Mouse (Mus musculus): ENCODE data around the gene Ammecr1. TPM values are rescaled to one million over a fixed set of nuclear protein-coding genes. Genes with fewer than 3 reads are reported as not detected.

Ammecr1 gene
- polyA plus RNA-seq, 1 experiment from 2014 or later: 4.8 TPM

DNA sequence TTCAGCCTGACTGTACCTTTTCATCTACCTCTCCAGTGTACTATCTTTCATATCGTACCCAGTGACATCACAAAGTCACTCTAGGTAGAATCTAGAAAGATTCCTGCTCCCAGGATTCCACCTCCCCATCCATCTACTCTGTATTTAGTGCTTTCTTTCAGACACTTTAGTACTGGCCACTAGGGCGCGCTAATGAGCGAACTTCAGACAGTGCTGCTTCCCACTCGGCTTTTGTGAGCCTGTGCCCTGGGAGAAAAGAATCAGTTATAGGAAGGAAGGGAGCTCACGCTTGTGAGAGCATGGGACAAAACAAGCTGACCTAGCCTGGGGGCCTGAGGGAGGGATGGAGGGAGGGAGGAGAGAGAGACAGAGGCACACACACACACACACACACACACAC is 153.4 kb downstream of the Ammecr1 start:
- no peaks in the 10 kb centered on the region for H3K9me3 ChIP-seq (ENCODE audit: low read length)
- DNase-seq (ENCODE audit: low spot score) (peak; percentile 25), ATAC-seq (no peak; the same call in 1 of the 2 replicates)
- no peak overlapping the region for H3K4me3 ChIP-seq (ENCODE audit: low read depth, low read length)
- no peak for TF ChIP-seq EP300 (IDR thresholded peaks at IDR 0.05)
- TF ChIP-seq CTCF (IDR thresholded peaks at IDR 0.05): peak; percentile 66
- no peak overlapping the region for H3K4me2 ChIP-seq (replicated peaks; ENCODE audit: low read depth, low read length)
- no peaks in the 10 kb centered on the region for H3K27me3 ChIP-seq (replicated peaks; ENCODE audit: insufficient read depth, low read length)
- no peak overlapping the region for H3K9ac ChIP-seq (replicated peaks; ENCODE audit: low read depth)
- 23% methylated on average over 6 of the region's 6 CpGs for WGBS
- H3K27ac ChIP-seq (ENCODE audit: low read length): no peak overlapping the region
- no peaks in the 10 kb centered on the region for H3K4me1 ChIP-seq (ENCODE audit: insufficient read depth, low read depth, low read length)
- no peaks in the 10 kb centered on the region for H3K36me3 ChIP-seq (ENCODE audit: insufficient read depth, low read length)

DNA sequence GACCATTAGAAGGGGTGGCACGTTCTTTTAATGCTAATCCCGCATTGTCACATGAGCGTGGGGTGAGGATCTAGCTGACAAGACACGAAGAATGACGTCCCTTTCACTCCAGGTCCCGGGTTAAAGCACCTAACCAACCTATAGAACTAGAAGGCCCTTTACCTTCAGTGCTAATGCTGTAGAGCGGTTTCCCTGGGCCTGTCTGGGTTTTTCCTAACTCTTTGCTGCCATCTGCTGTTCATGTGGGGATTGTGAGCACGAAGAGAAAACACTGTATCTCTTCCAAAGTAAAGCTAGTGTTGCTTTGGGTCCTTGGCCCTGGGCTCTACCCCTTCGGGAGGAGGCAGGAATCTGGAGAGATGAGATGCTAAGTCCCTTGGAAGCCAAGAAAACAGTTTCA is 158.1 kb downstream of the Ammecr1 start:
- H3K4me1 ChIP-seq (ENCODE audit: insufficient read depth, low read depth, low read length): no peaks in the 10 kb centered on the region
- H3K4me2 ChIP-seq (replicated peaks; ENCODE audit: low read depth, low read length): no peak overlapping the region
- H3K36me3 ChIP-seq (ENCODE audit: insufficient read depth, low read length): no peaks in the 10 kb centered on the region
- H3K27ac ChIP-seq (ENCODE audit: low read length): no peak overlapping the region
- no peak overlapping the region for H3K4me3 ChIP-seq (ENCODE audit: low read depth, low read length)
- TF ChIP-seq EP300 (IDR thresholded peaks at IDR 0.05) (no peak), CTCF (IDR thresholded peaks at IDR 0.05) (peak; percentile 76)
- ATAC-seq: no peak
- H3K9ac ChIP-seq (replicated peaks; ENCODE audit: low read depth): no peak overlapping the region
- no peaks in the 10 kb centered on the region for H3K27me3 ChIP-seq (replicated peaks; ENCODE audit: insufficient read depth, low read length)
- WGBS: 35% methylated on average over 9 of the region's 9 CpGs
- no peaks in the 10 kb centered on the region for H3K9me3 ChIP-seq (ENCODE audit: low read length)
- peak; percentile 69 for DNase-seq (ENCODE audit: low spot score)

DNA sequence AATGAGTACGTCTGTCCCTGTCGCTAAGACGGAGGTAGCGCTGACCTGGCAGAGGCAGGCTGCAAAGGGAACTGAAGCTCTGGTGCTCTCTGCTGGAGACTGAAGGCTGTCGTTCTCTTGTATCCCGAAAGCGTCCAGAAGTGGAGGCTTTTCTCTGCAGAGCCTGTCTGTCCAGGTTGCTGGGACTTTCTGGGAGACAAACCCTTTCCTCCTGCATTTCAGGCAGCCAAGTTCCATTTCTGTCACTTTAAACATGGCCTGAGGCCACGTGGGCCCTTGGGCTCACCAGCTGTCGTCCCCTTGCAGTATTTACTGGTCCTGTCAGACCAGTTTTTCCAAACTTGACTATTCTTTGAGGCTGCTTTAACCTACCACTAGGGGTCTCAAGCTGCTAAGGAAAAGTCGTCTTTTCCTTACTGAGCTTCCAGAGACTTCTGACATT is 159.9 kb downstream of the Ammecr1 start:
- Histone ChIP-seq H3K4me1 (ENCODE audit: insufficient read depth, low read depth, low read length) (no peaks in the 10 kb centered on the region), H3K36me3 (ENCODE audit: insufficient read depth, low read length) (no peaks in the 10 kb centered on the region), H3K4me3 (ENCODE audit: low read depth, low read length) (no peak overlapping the region), H3K27me3 (replicated peaks; ENCODE audit: insufficient read depth, low read length) (no peaks in the 10 kb centered on the region), H3K9me3 (ENCODE audit: low read length) (no peaks in the 10 kb centered on the region), H3K27ac (ENCODE audit: low read length) (no peak overlapping the region; the same call in 1 of the 2 replicates), H3K9ac (replicated peaks; ENCODE audit: low read depth) (no peak overlapping the region), H3K4me2 (replicated peaks; ENCODE audit: low read depth, low read length) (0 out of 2 replicates have a peak overlapping the region, but pooled peaks have one; percentile 30)
- peak; percentile 57 for TF ChIP-seq CTCF (IDR thresholded peaks at IDR 0.05)
- no peak for TF ChIP-seq EP300 (IDR thresholded peaks at IDR 0.05)
- 26% methylated on average over 10 of the region's 10 CpGs for WGBS
- peak; percentile 77 for DNase-seq (ENCODE audit: low spot score)
- peak; percentile 83 for ATAC-seq

DNA sequence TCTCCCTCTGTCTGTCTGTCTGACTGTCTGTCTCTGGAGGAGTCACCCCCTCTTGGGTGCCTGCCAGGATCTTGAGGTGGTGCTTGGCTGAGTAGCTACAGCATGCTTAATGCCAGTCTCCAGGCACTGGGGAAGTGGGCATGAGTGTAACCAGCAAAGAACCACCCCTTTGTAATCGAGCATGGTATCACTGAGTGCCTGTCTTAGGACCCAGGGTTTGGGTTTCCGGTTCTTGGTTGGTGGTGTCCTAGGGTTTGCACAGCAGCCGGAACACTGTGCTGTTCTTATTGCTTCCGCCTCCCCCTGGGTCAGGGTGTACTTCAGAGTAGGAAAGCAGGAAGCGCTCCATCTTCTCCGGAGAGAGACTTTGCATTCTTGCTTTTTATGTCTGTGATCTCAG is 160.4 kb downstream of the Ammecr1 start:
- Histone ChIP-seq H3K9me3 (ENCODE audit: low read length) (no peaks in the 10 kb centered on the region), H3K9ac (replicated peaks; ENCODE audit: low read depth) (no peak overlapping the region), H3K4me1 (ENCODE audit: insufficient read depth, low read depth, low read length) (no peaks in the 10 kb centered on the region), H3K27me3 (replicated peaks; ENCODE audit: insufficient read depth, low read length) (no peaks in the 10 kb centered on the region), H3K4me3 (ENCODE audit: low read depth, low read length) (no peak overlapping the region), H3K4me2 (replicated peaks; ENCODE audit: low read depth, low read length) (0 out of 2 replicates have a peak overlapping the region, but pooled peaks have one; percentile 30), H3K27ac (ENCODE audit: low read length) (no peak overlapping the region; the same call in 1 of the 2 replicates), H3K36me3 (ENCODE audit: insufficient read depth, low read length) (no peaks in the 10 kb centered on the region)
- WGBS: 24% methylated on average over 6 of the region's 6 CpGs
- TF ChIP-seq EP300 (IDR thresholded peaks at IDR 0.05) (no peak), CTCF (IDR thresholded peaks at IDR 0.05) (no peak)
- DNase-seq (ENCODE audit: low spot score) (no peak), ATAC-seq (peak; percentile 70)

DNA sequence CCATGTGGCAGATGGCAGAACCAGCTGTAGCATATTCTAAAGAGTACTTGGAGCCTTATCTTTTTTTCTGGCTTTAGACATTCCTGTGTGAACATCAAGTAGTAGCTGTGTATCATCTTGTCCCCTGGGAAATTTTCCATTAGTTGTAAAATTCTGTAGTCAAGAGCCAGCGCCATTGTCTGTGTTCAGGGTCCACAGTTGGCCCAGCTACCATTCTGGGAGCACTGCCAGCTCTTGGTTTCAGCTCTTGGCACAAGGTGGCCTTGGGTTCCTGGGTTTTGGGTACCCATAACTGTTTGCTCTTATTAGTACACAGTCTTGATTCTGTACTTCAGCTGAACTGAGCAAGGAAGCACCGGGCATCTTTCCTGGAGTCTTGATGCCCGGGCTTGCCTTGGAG is 161.9 kb downstream of the Ammecr1 start:
- H3K4me3 ChIP-seq (ENCODE audit: low read depth, low read length): no peak overlapping the region
- H3K27me3 ChIP-seq (replicated peaks; ENCODE audit: insufficient read depth, low read length): no peaks in the 10 kb centered on the region
- H3K36me3 ChIP-seq (ENCODE audit: insufficient read depth, low read length): no peaks in the 10 kb centered on the region
- H3K4me1 ChIP-seq (ENCODE audit: insufficient read depth, low read depth, low read length): no peaks in the 10 kb centered on the region
- no peak overlapping the region for H3K9ac ChIP-seq (replicated peaks; ENCODE audit: low read depth)
- no peak overlapping the region for H3K4me2 ChIP-seq (replicated peaks; ENCODE audit: low read depth, low read length)
- DNase-seq (ENCODE audit: low spot score) (no peak), ATAC-seq (no peak)
- 59% methylated on average over 3 of the region's 3 CpGs for WGBS
- TF ChIP-seq EP300 (IDR thresholded peaks at IDR 0.05) (no peak), CTCF (IDR thresholded peaks at IDR 0.05) (no peak)
- no peak overlapping the region for H3K27ac ChIP-seq (ENCODE audit: low read length)
- H3K9me3 ChIP-seq (ENCODE audit: low read length): no peaks in the 10 kb centered on the region

Small RNA genes within 50 kb of the gene (microRNA-seq; reads per million reads assigned to microRNA genes)
- gene Gm44351: not detected

Other genes with a start within 250 kb of the Ammecr1 start
- 0.08 TPM in 2 replicates for gene Rtl9, start 132.9 kb upstream of the Ammecr1 start, polyA plus RNA-seq (2015; fragmentation: Nextera tagmentation; extraction: Ambion mirVana)